Mouse (Mus musculus): ENCODE results near the gene Grik4. TPM values are rescaled to one million over a fixed set of nuclear protein-coding genes. Genes with fewer than 3 reads are reported as not detected.

Gene Grik4
- polyA plus RNA-seq, 1 experiment from 2014 or later: 5.8 TPM

DNA sequence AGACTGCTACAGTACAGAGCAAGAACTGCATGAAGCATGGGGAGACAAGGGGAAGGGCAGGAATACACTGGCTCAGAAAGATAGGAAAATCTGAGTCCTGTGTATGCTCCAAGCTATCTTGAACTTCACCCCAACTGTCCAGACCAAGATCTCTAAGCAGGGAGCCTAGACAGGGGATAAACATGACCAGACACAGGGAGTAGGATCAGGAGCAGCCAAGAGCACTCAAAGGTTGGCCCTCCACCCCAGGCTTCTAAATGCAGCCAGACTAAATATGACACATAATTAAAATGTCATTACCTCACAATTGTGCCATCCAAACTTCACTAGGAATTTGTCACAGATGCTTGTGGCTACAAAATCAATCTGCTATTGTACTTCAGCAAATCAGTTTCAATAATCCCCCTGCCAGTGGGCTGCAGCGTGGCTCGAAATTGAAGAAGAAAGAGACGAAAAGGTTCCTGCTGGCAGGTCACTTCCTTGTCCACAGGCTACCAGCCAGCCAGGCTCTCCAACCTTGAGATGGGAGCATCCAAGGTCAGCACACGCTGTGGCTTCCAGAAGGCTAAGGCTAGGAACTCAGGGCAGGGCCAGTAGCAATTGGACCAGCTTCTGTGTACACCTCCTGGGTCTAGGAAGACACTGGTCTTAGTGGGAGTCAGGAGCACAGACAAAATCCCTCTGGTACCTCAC is 85.1 kb downstream of the Grik4 start:
- WGBS: 45% methylated on average over 4 of the region's 4 CpGs
- Histone ChIP-seq H3K9ac (no peak overlapping the region), H3K4me2 (replicated peaks) (no peak overlapping the region), H3K9me3 (ENCODE audit: control insufficient read depth, low read length) (no peaks in the 10 kb centered on the region), H3K4me1 (replicated peaks; ENCODE audit: control insufficient read depth, insufficient read depth, low read length) (peaks cover 13% of the 10 kb centered on the region), H3K27ac (no peak overlapping the region), H3K4me3 (replicated peaks; ENCODE audit: low read length) (no peak overlapping the region), H3K27me3 (ENCODE audit: control insufficient read depth, insufficient read depth, low read length) (no peaks in the 10 kb centered on the region), H3K36me3 (replicated peaks; ENCODE audit: control insufficient read depth, insufficient read depth) (no peaks in the 10 kb centered on the region)
- ATAC-seq (ENCODE audit: low FRiP score): no peak
- no peak for DNase-seq (ENCODE audit: low spot score)

DNA sequence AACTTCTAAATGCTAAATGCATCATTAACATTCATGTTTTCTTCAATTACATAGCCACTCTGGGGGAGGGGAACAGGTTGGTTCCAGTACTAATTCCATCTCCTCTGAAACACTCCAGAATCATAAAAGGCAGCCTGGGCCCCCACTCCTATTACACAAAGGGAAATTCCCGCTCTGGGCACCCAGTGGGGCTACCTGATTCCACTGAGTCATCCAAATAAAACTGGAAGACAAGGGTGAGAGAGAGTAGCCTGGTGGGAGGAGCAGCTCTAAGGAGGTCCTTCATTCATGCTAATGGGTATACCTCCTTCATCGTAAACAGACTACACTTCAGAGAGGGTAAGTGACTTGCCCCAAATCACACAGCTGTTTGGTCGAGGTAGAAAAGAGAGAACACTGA is 85.7 kb downstream of the Grik4 start:
- H3K4me2 ChIP-seq (replicated peaks): no peak overlapping the region
- no peaks in the 10 kb centered on the region for H3K27me3 ChIP-seq (ENCODE audit: control insufficient read depth, insufficient read depth, low read length)
- no peaks in the 10 kb centered on the region for H3K9me3 ChIP-seq (ENCODE audit: control insufficient read depth, low read length)
- H3K4me1 ChIP-seq (replicated peaks; ENCODE audit: control insufficient read depth, insufficient read depth, low read length): peaks cover 7% of the 10 kb centered on the region
- DNase-seq (ENCODE audit: low spot score) (no peak), ATAC-seq (ENCODE audit: low FRiP score) (no peak)
- no peak overlapping the region for H3K9ac ChIP-seq
- H3K36me3 ChIP-seq (replicated peaks; ENCODE audit: control insufficient read depth, insufficient read depth): no peaks in the 10 kb centered on the region
- 62% methylated on average over 3 of the region's 3 CpGs for WGBS
- no peak overlapping the region for H3K4me3 ChIP-seq (replicated peaks; ENCODE audit: low read length)
- no peak overlapping the region for H3K27ac ChIP-seq

- no peak overlapping the region for H3K27ac ChIP-seq
- H3K27me3 ChIP-seq (ENCODE audit: control insufficient read depth, insufficient read depth, low read length): no peaks in the 10 kb centered on the region
- H3K4me1 ChIP-seq (replicated peaks; ENCODE audit: control insufficient read depth, insufficient read depth, low read length): no peaks in the 10 kb centered on the region
- no peaks in the 10 kb centered on the region for H3K9me3 ChIP-seq (ENCODE audit: control insufficient read depth, low read length)
- DNase-seq (ENCODE audit: low spot score): no peak
- no peaks in the 10 kb centered on the region for H3K36me3 ChIP-seq (replicated peaks; ENCODE audit: control insufficient read depth, insufficient read depth)
- no peak overlapping the region for H3K4me2 ChIP-seq (replicated peaks)
- H3K9ac ChIP-seq: no peak overlapping the region
- 82% methylated on average over 3 of the region's 3 CpGs for WGBS
- ATAC-seq (ENCODE audit: low FRiP score): no peak
- no peak overlapping the region for H3K4me3 ChIP-seq (replicated peaks; ENCODE audit: low read length)
Measured at GRCm38 (mm10) chr9:42857756-42858155, 86.5 kb downstream of the Grik4 start.

DNA sequence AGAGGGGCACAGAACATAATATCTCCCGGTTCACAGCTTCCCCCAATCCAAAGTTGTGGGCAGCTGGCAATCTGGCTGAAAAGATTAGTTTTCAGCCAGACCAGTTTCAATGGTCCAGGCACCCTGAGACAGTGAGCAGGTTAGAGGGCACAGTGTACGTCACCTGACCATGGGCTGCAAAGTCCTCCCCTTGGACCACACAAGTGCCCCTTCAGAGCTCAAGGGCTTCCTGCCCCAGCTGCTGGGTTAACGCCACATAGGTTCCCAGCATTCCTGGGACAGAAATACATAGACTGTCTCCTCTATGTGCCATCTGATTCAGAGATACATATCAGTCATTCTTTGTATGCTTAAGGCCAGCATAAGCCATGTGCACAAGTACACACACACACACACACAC is 91.2 kb downstream of the Grik4 start:
- DNase-seq (ENCODE audit: low spot score) (no peak), ATAC-seq (ENCODE audit: low FRiP score) (no peak)
- H3K9ac ChIP-seq: no peak overlapping the region
- H3K4me1 ChIP-seq (replicated peaks; ENCODE audit: control insufficient read depth, insufficient read depth, low read length): no peaks in the 10 kb centered on the region
- no peaks in the 10 kb centered on the region for H3K27me3 ChIP-seq (ENCODE audit: control insufficient read depth, insufficient read depth, low read length)
- H3K9me3 ChIP-seq (ENCODE audit: control insufficient read depth, low read length): no peaks in the 10 kb centered on the region
- H3K27ac ChIP-seq: no peak overlapping the region
- H3K4me3 ChIP-seq (replicated peaks; ENCODE audit: low read length): no peak overlapping the region
- no peaks in the 10 kb centered on the region for H3K36me3 ChIP-seq (replicated peaks; ENCODE audit: control insufficient read depth, insufficient read depth)
- 86% methylated on average over 3 of the region's 3 CpGs for WGBS
- H3K4me2 ChIP-seq (replicated peaks): no peak overlapping the region

DNA sequence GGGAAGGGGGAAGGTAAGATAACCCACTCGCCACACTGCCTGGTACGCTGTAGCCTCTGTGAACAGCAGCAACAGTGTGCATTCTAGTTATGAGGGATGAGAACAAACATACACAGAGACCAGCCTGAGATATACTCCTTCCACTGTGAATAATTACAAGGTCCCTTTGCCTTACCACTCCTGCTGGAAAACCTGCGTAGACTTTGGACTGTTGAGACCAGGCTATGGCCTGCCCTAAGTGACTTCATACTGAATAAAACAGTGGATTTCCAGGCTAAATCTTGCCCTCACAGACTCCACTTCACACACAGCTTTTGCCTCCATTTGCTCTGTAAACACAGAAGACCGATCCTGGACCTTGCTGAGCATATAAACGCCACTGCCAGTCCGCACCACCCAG is 94.2 kb downstream of the Grik4 start:
- ATAC-seq (ENCODE audit: low FRiP score): no peak

DNA sequence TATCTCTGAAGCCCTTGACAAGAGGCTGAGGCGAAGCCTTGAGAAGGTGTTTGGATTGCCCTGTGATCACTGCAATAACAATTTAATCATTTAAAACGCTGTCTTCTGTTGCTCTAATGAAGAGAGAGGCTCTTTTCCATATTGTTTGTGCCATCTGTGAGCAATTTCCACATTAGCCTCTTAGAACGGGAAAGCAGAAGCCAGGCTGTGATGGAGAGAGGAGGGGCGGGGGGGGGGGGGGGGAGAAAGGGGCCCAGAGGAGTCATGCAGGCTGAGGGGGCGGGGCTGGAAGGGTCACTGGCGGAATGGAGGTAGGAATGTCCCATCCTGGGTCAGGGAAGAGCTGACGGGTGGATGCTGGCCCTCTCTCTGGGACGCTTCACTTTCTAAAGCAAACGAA is 96.2 kb downstream of the Grik4 start:
- WGBS: 33% methylated on average over 8 of the region's 9 CpGs
- Histone ChIP-seq H3K36me3 (replicated peaks; ENCODE audit: control insufficient read depth, insufficient read depth) (no peaks in the 10 kb centered on the region), H3K27ac (no peak overlapping the region), H3K4me3 (replicated peaks; ENCODE audit: low read length) (no peak overlapping the region), H3K9me3 (ENCODE audit: control insufficient read depth, low read length) (no peaks in the 10 kb centered on the region), H3K27me3 (ENCODE audit: control insufficient read depth, insufficient read depth, low read length) (no peaks in the 10 kb centered on the region), H3K4me2 (replicated peaks) (no peak overlapping the region), H3K4me1 (replicated peaks; ENCODE audit: control insufficient read depth, insufficient read depth, low read length) (peaks cover 8% of the 10 kb centered on the region), H3K9ac (no peak overlapping the region)
- ATAC-seq (ENCODE audit: low FRiP score) (no peak), DNase-seq (ENCODE audit: low spot score) (no peak)

More for the DNA sequence above, 94.2 kb downstream of the Grik4 start:
- 87% methylated on average over 6 of the region's 6 CpGs for whole genome bisulfite sequencing
- no peak overlapping the region for H3K4me2 ChIP-seq (replicated peaks)
- no peak overlapping the region for H3K27ac ChIP-seq
- H3K9ac ChIP-seq: no peak overlapping the region
- no peak overlapping the region for H3K4me3 ChIP-seq (replicated peaks; ENCODE audit: low read length)
- DNase-seq (ENCODE audit: low spot score): no peak
- no peaks in the 10 kb centered on the region for H3K36me3 ChIP-seq (replicated peaks; ENCODE audit: control insufficient read depth, insufficient read depth)
- no peaks in the 10 kb centered on the region for H3K9me3 ChIP-seq (ENCODE audit: control insufficient read depth, low read length)
- H3K4me1 ChIP-seq (replicated peaks; ENCODE audit: control insufficient read depth, insufficient read depth, low read length): peaks cover 8% of the 10 kb centered on the region
- no peaks in the 10 kb centered on the region for H3K27me3 ChIP-seq (ENCODE audit: control insufficient read depth, insufficient read depth, low read length)

- no peak overlapping the region for H3K9ac ChIP-seq
- no peak overlapping the region for H3K27ac ChIP-seq
- ATAC-seq (ENCODE audit: low FRiP score) (no peak), DNase-seq (ENCODE audit: low spot score) (no peak)
- WGBS: 81% methylated on average over 10 of the region's 10 CpGs
- H3K4me3 ChIP-seq (replicated peaks; ENCODE audit: low read length): no peak overlapping the region
- no peaks in the 10 kb centered on the region for H3K9me3 ChIP-seq (ENCODE audit: control insufficient read depth, low read length)
- H3K27me3 ChIP-seq (ENCODE audit: control insufficient read depth, insufficient read depth, low read length): no peaks in the 10 kb centered on the region
- H3K4me1 ChIP-seq (replicated peaks; ENCODE audit: control insufficient read depth, insufficient read depth, low read length): peaks cover 8% of the 10 kb centered on the region
- H3K36me3 ChIP-seq (replicated peaks; ENCODE audit: control insufficient read depth, insufficient read depth): no peaks in the 10 kb centered on the region
- H3K4me2 ChIP-seq (replicated peaks): no peak overlapping the region
Measured at GRCm38 (mm10) chr9:42846676-42847425, 97.4 kb downstream of the Grik4 start.

- Histone ChIP-seq H3K36me3 (replicated peaks; ENCODE audit: control insufficient read depth, insufficient read depth) (no peaks in the 10 kb centered on the region), H3K27ac (no peak overlapping the region), H3K4me3 (replicated peaks; ENCODE audit: low read length) (no peak overlapping the region), H3K27me3 (ENCODE audit: control insufficient read depth, insufficient read depth, low read length) (no peaks in the 10 kb centered on the region), H3K9ac (no peak overlapping the region), H3K9me3 (ENCODE audit: control insufficient read depth, low read length) (no peaks in the 10 kb centered on the region), H3K4me2 (replicated peaks) (no peak overlapping the region), H3K4me1 (replicated peaks; ENCODE audit: control insufficient read depth, insufficient read depth, low read length) (peaks cover 8% of the 10 kb centered on the region)
- DNase-seq (ENCODE audit: low spot score): no peak
- 73% methylated on average over 4 of the region's 4 CpGs for WGBS
- ATAC-seq (ENCODE audit: low FRiP score): no peak
Measured at GRCm38 (mm10) chr9:42846139-42846538, 98.2 kb downstream of the Grik4 start.

- DNase-seq (ENCODE audit: low spot score): no peak
- ATAC-seq (ENCODE audit: low FRiP score): no peak
- WGBS: 93% methylated on average over 5 of the region's 5 CpGs
Measured at GRCm38 (mm10) chr9:42844301-42844700, 100.0 kb downstream of the Grik4 start.

More at GRCm38 (mm10) chr9:42844301-42844700, 100.0 kb downstream of the Grik4 start:
- Histone ChIP-seq H3K36me3 (replicated peaks; ENCODE audit: control insufficient read depth, insufficient read depth) (no peaks in the 10 kb centered on the region), H3K4me2 (replicated peaks) (no peak overlapping the region), H3K4me3 (replicated peaks; ENCODE audit: low read length) (no peak overlapping the region), H3K27ac (no peak overlapping the region), H3K27me3 (ENCODE audit: control insufficient read depth, insufficient read depth, low read length) (no peaks in the 10 kb centered on the region), H3K9ac (no peak overlapping the region), H3K9me3 (ENCODE audit: control insufficient read depth, low read length) (no peaks in the 10 kb centered on the region), H3K4me1 (replicated peaks; ENCODE audit: control insufficient read depth, insufficient read depth, low read length) (peaks cover 8% of the 10 kb centered on the region)
